Mouse (Mus musculus) stomach, embryonic 16.5 days (tissue): ENCODE measurements around the gene Hoxd10. TPM values are rescaled to one million over a fixed set of nuclear protein-coding genes. Genes with fewer than 3 reads are reported as not detected.

ENCODE experiments used
- ATAC-seq: fragments of 200-750 bp; cut with Nextera tagmentation; 2 replicates; pipeline ENCODE4 v1.8.0; 2017; ENCODE audit warnings: moderate number of reproducible peaks, moderate TSS enrichment; ENCODE audit not compliant: insufficient read depth, low FRiP score
- H3K27ac ChIP-seq: fragments of 300-500 bp; sonication (generic); 2 replicates; pipeline ENCODE4 v1.5.1; 2014; ENCODE audit warnings: low read length
- H3K27me3 ChIP-seq: fragments of 300-500 bp; sonication (generic); 2 replicates; pipeline ENCODE4 v1.6.1; 2014; ENCODE audit warnings: low read length, control low read depth, mixed read lengths; ENCODE audit not compliant: control insufficient read depth, insufficient read depth
- H3K36me3 ChIP-seq: fragments of 300-500 bp; sonication (generic); 2 replicates; pipeline ENCODE4 v1.6.1; 2014; ENCODE audit warnings: low read length; ENCODE audit not compliant: control insufficient read depth, insufficient read depth
- H3K4me1 ChIP-seq: fragments of 300-500 bp; sonication (generic); 2 replicates; pipeline ENCODE4 v1.6.1; 2014; ENCODE audit warnings: low read length, control low read depth, mixed read lengths; ENCODE audit not compliant: control insufficient read depth, insufficient read depth
- H3K4me2 ChIP-seq: fragments of 300-500 bp; sonication (generic); 2 replicates; pipeline ENCODE4 v1.6.1; 2014; ENCODE audit warnings: low read depth, low read length, mixed read lengths
- H3K4me3 ChIP-seq: fragments of 300-500 bp; sonication (generic); replicated peaks from 2 replicates; pipeline ENCODE4 v1.5.1; 2014; ENCODE audit warnings: mild to moderate bottlenecking, low read length
- H3K9ac ChIP-seq: fragments of 300-500 bp; sonication (generic); 2 replicates; pipeline ENCODE4 v1.6.1; 2014; ENCODE audit warnings: low read length
- H3K9me3 ChIP-seq: fragments of 300-500 bp; sonication (generic); replicated peaks from 2 replicates; pipeline ENCODE4 v1.6.1; 2016; ENCODE audit warnings: low read length, control low read depth; ENCODE audit not compliant: control insufficient read depth
- WGBS: fragments of 180-500 bp; shearing (Covaris S2); extraction: QIAGEN DNeasy Blood & Tissue Kit; methylation state at CpG from one replicate; pipeline ENCODE4 v1.1.7; 2014; 5-methylcytosine and 5-hydroxymethylcytosine counted together
- polyA plus RNA-seq: library from polyadenylated mRNA; unstranded; fragments of >200 nt; fragmentation: Nextera tagmentation; extraction: Ambion mirVana; gene quantifications from 2 replicates; pipeline ENCODE4 v1.2.1, GENCODE M21; 2015

Gene Hoxd10
- polyA plus RNA-seq, 1 experiment from 2014 or later: 0.21 TPM

DNA sequence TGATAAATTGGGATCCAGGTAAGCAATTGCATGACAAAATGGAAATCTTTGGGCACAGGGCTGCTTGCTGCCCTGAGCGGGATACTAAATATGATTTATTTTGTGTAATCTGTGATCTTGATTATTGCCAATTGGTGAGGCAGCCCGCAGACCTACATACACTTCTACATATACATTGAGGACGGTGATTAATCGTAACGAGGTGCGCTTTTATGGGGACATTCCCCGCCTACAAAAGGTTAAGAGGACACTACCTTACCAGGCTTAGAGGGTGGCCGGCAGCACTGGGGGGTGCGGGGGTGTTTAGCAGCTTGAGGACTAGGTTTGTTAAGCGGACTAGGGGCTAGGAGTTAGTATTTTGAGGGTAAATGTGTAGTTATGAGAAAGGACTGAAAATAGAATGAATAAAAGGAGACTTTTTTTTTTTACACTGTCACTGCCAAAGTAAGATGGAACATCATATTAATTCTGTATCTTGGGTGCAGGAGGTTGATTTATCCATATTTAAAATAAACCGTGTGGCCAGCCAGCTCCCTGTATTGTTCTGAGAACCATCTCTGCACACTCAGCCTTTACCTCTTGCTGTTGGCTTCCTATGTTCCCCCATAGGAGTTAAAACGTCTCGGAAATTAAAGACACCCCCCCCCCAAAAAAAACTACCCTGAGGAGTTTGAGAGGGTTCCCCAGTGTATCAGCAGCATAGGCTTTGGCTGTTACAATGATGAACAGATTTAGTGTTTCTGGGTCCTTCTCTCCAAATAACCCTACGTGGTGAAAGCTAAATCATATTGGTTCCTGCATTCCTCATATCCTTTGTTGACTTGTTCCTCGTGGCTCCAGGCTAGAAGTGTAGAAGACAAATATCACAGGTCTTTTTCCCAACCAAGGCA lies 45.2 kb downstream of the Hoxd10 start:
- no peak for ATAC-seq
- peaks cover 91% of the 10 kb centered on the region for H3K27me3 ChIP-seq
- H3K27ac ChIP-seq: no peak overlapping the region
- H3K4me1 ChIP-seq: no peaks in the 10 kb centered on the region
- 6% methylated on average over 15 of the region's 15 CpGs for WGBS
- no peaks in the 10 kb centered on the region for H3K9me3 ChIP-seq
- H3K9ac ChIP-seq: no peak overlapping the region
- H3K4me2 ChIP-seq: no peak overlapping the region; the same call in 1 of the 2 replicates
- H3K4me3 ChIP-seq: 0 out of 2 replicates have a peak overlapping the region, but pooled peaks have one; percentile 22
- H3K36me3 ChIP-seq: no peaks in the 10 kb centered on the region

DNA sequence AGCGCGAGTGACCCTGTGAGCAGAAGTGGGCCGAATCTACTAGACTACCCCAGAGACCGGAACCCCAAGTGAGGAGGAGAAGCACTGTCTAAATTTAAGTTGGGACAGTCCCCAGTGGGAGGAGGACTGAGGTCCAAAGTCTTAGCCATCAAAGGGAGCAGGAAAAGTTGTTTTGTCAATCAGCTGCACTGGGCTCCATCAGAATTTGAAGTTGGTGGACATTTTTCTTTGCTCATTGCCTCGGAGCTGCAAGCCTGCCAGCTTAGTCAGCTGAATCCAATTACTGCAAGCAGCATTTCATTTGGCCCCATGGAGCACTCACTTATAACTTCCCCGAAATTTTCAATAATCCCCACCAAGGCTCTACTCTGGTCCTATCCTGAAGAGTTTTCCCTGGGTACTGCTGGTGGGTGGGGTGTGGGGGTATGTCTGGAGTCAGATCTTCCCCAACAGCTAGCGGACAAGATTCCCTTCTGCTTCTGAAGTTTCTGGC lies 45.9 kb downstream of the Hoxd10 start:
- H3K4me3 ChIP-seq: no peak overlapping the region
- peaks cover 86% of the 10 kb centered on the region for H3K27me3 ChIP-seq
- H3K27ac ChIP-seq: no peak overlapping the region

DNA sequence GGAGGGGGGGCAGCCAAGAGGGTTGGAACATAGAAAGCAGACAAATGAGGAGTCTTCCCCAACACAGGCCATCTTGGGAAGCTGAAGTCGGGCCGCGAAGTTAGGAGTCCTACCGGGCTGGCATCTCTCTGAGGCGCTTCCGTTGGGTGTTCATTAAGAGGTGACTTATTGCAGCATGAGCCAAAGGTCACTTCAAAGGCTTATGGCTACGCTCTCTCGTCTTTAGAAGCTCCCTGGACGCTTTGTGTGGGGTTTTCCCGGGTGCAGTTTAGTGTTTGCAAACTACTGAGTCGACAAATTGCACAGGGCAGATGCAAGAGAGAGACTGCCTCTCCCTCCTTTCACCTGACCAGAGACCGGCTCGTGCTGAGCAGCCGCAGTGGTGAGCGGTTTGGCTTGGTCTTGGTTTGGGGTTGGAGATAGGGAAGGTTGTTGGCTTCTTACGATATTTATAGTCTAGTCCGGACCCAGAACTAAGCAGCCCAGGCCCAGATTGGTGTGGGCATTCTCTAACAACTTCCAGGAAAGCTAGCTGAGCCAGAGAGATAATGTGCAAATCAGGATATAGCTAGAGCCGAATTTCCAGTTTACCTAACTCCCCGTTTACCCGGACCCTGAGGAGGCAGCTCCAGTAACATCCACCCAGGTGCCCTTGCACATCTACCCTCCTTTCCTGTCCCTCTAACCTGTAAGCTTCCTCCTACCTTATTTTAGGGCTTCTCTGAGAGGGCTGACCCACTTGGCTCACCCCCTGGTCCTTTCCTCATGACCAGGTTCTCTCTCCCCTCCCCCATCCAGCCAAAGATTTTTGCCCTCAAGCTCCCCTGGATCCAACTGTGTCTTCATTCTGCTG lies 47.1 kb downstream of the Hoxd10 start:
- ATAC-seq: no peak
- no peak overlapping the region for H3K27ac ChIP-seq

More for the DNA sequence above, 45.9 kb downstream of the Hoxd10 start:
- H3K4me1 ChIP-seq: no peaks in the 10 kb centered on the region
- no peaks in the 10 kb centered on the region for H3K9me3 ChIP-seq
- no peaks in the 10 kb centered on the region for H3K36me3 ChIP-seq
- WGBS: 17% methylated on average over 7 of the region's 7 CpGs
- no peak overlapping the region for H3K4me2 ChIP-seq
- no peak overlapping the region for H3K9ac ChIP-seq
- no peak for ATAC-seq

DNA sequence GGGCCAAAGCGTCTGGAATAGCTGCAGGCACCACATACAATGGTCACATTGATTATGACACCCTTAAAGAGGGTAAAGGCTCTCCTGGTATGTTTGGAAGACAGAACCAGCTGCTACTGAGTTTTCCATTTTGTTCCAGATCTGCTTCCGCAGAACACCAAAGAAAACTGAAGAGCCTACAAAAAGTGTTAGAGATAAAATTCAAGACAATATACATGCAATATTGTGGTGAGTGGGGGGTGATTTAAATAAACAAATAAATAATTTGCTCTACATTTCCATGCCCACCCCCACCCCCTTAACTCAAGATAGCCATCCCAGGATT lies 47.7 kb downstream of the Hoxd10 start:
- H3K4me2 ChIP-seq: no peak overlapping the region
- no peak overlapping the region for H3K4me3 ChIP-seq
- no peak overlapping the region for H3K27ac ChIP-seq
- no peaks in the 10 kb centered on the region for H3K9me3 ChIP-seq
- no peaks in the 10 kb centered on the region for H3K4me1 ChIP-seq
- no peak for ATAC-seq
- no peak overlapping the region for H3K9ac ChIP-seq
- H3K36me3 ChIP-seq: no peaks in the 10 kb centered on the region
- peaks cover 87% of the 10 kb centered on the region for H3K27me3 ChIP-seq
- WGBS: 25% methylated on average over 2 of the region's 2 CpGs

More for the DNA sequence above, 47.1 kb downstream of the Hoxd10 start:
- Histone ChIP-seq H3K9ac (no peak overlapping the region), H3K4me3 (0 out of 2 replicates have a peak overlapping the region, but pooled peaks have one; percentile 5), H3K9me3 (no peaks in the 10 kb centered on the region), H3K4me2 (0 out of 2 replicates have a peak overlapping the region, but pooled peaks have one; percentile 1), H3K4me1 (no peaks in the 10 kb centered on the region), H3K36me3 (no peaks in the 10 kb centered on the region), H3K27me3 (peaks cover 85% of the 10 kb centered on the region)
- WGBS: 3% methylated on average over 20 of the region's 20 CpGs

DNA sequence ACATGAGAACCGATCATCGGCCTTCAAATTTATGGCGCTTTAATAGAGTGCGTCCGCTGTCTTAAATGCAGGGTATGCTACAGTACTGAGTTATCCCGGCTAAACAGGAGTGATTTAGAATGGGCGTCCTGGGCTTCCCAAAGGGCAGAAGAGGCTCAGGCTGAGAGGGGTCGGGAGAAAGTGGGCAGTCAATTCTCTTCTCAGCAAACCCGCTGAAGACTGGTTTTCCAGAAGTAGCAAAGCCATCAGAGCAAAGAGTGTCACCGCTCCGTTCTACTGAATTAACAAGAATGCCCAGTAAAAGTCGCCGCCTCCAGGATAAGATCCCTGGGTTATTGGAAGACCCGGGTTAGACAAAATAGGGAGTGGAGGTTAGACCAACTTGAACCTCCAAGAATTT lies 48.1 kb downstream of the Hoxd10 start:
- no peaks in the 10 kb centered on the region for H3K36me3 ChIP-seq
- H3K9me3 ChIP-seq: no peaks in the 10 kb centered on the region
- H3K4me3 ChIP-seq: no peak overlapping the region
- H3K9ac ChIP-seq: no peak overlapping the region
- no peak overlapping the region for H3K4me2 ChIP-seq
- 7% methylated on average over 14 of the region's 14 CpGs for WGBS
- H3K27ac ChIP-seq: no peak overlapping the region
- no peaks in the 10 kb centered on the region for H3K4me1 ChIP-seq
- ATAC-seq: no peak
- H3K27me3 ChIP-seq: peaks cover 87% of the 10 kb centered on the region

DNA sequence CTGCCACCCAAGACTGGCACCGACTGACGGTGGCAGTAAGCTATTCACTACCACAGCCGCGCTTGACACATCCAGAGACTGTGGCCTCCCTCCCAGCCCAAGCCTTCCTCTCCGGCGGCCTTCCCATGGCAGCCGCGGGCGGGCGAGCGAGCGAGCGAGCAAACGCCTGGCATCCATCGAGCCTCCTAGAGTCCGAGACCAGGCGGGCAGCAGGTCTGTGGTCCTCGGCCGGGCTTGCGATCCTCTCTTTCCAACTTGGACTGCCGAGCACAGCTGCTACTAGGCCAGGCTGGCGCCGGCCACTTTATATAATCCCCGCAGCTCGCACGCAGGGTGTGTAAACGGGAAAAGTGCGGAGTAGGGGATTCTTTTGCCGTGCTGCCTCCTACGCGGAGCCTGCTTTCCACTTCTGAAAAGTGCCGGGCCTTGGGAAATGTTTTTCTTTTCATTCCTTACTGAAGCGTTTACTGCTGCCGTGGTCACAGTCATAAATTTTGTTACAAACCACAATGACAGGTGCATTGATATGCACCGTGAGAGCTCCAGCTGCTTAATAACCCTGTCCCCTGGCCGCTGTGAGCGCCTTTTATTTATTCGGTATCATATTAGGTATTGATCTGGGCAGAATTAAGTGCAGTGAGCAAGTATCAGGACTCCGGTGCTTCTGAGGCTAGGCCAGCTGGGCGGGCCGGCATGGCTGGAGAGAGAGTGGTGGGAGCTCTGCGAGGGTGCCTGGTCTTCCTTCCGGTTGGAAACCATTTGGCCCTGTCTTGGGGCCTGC lies 48.8 kb downstream of the Hoxd10 start:
- ATAC-seq: no peak
- Histone ChIP-seq H3K36me3 (no peaks in the 10 kb centered on the region), H3K27ac (no peak overlapping the region), H3K4me1 (no peaks in the 10 kb centered on the region), H3K9ac (no peak overlapping the region; the same call in 1 of the 2 replicates), H3K4me2 (peak overlapping the region; percentile 25; the same call in 1 of the 2 replicates), H3K4me3 (peak overlapping the region; percentile 5; the same call in 1 of the 2 replicates), H3K9me3 (no peaks in the 10 kb centered on the region), H3K27me3 (peaks cover 87% of the 10 kb centered on the region)
- 3% methylated on average over 43 of the region's 43 CpGs for WGBS

DNA sequence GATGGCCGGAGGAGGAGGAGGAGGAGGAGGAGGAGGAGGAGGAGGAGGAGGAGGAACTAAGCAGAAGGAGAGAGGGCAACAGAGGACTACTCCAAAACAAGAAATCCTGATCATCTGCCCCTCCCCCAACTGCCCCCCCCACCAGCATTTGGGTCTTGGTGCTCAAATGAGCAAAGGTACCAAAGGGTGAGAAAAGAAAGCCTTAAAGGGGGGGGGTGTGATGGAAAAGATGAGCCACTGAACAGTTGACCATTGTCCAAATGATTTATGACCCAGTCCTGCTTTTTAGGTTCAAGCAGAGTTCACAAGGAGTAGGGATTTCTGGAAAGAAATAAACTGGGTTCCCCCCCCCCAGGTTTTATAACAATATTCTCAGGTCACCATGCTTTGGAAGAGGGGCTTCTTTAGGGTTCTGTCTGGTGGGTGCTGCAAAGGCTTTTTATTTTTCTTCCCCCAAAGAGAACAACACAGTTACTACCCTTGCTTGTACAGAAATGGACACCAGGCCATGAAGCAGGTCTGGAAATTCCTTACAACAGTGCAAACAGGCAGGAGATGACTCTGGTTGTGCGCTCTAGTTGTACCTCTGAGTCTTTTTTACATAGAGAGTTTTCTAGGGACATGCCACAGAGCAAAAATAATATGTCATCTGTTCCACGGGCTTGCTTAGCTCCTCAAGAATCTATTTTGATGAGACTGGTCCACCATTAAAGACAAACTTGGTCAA lies 49.7 kb downstream of the Hoxd10 start:
- H3K9ac ChIP-seq: no peak overlapping the region
- H3K4me3 ChIP-seq: no peak overlapping the region
- ATAC-seq: no peak
- H3K27ac ChIP-seq: no peak overlapping the region
- H3K36me3 ChIP-seq: no peaks in the 10 kb centered on the region
- H3K4me2 ChIP-seq: no peak overlapping the region
- H3K27me3 ChIP-seq: peaks cover 86% of the 10 kb centered on the region
- WGBS: 40% methylated on average over 2 of the region's 3 CpGs
- H3K9me3 ChIP-seq: no peaks in the 10 kb centered on the region
- no peaks in the 10 kb centered on the region for H3K4me1 ChIP-seq

DNA sequence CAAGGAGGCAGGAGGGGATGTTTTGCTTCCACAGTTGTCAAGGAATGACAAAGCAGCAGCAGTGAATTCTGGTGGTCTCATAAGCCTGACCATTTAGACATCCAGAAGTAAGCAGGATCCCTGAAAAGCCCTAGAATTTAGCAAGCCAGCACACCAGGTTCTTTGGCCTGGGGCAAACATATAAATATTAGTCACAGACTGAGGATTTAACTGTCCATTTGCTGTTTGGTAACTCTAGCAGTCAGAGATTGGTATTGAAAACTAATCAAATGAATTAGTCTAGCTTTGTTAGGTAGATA lies 50.2 kb downstream of the Hoxd10 start:
- H3K9ac ChIP-seq: no peak overlapping the region
- peaks cover 86% of the 10 kb centered on the region for H3K27me3 ChIP-seq
- no peak overlapping the region for H3K4me2 ChIP-seq
- H3K4me1 ChIP-seq: no peaks in the 10 kb centered on the region
- H3K4me3 ChIP-seq: no peak overlapping the region
- H3K36me3 ChIP-seq: no peaks in the 10 kb centered on the region
- ATAC-seq: no peak
- no peak overlapping the region for H3K27ac ChIP-seq
- no peaks in the 10 kb centered on the region for H3K9me3 ChIP-seq
